Mouse (Mus musculus): ENCODE data around the gene Best1.

The Best1 gene

GRCm38 (mm10) chr19:10001206-10001969 is at the start of gene Best1, which contains the start of gene Rab3il1:
Gene Best1, minus strand, starts transcription at chr19:10001633.
Gene Rab3il1, plus strand, starts transcription at chr19:10001669.
- DNase-seq, result no peak

- no peak for DNase-seq
Observed at GRCm38 (mm10) chr19:10050438-10050837, 49.0 kb upstream of the Best1 start.

- DNase-seq, result peak in 1 of 2 experiments; percentile 40
Observed at GRCm38 (mm10) chr19:10049533-10049932, 48.1 kb upstream of the Best1 start.

GRCm38 (mm10) chr19:10046983-10047382 is 45.5 kb upstream of the Best1 start:
- no peak for DNase-seq

GRCm38 (mm10) chr19:10046346-10046745 is 44.9 kb upstream of the Best1 start:
- DNase-seq, result peak; percentile 67 to 82

GRCm38 (mm10) chr19:10045707-10046106 is 44.3 kb upstream of the Best1 start:
- no peak for DNase-seq

GRCm38 (mm10) chr19:10043643-10044042 is 42.2 kb upstream of the Best1 start:
- DNase-seq, result peak; percentile 84 to 86

GRCm38 (mm10) chr19:10042816-10043215 is 41.4 kb upstream of the Best1 start:
- no peak for DNase-seq

- DNase-seq, result peak in 1 of 2 experiments; percentile 38
Observed at GRCm38 (mm10) chr19:10042232-10042631, 40.8 kb upstream of the Best1 start.

- peak; percentile 87 to 95 for DNase-seq
Observed at GRCm38 (mm10) chr19:10041388-10042148, 40.1 kb upstream of the Best1 start, which contains the start of gene Fads3. Gene Fads3, plus strand, starts transcription at chr19:10041569.

- peak in 1 of 2 experiments; percentile 35 for DNase-seq
Observed at GRCm38 (mm10) chr19:10040866-10041387, 39.5 kb upstream of the Best1 start.

- DNase-seq, result peak in 1 of 2 experiments; percentile 56
Observed at GRCm38 (mm10) chr19:10039615-10040014, 38.2 kb upstream of the Best1 start.

- peak; percentile 69 to 79 for DNase-seq
Observed at GRCm38 (mm10) chr19:10038910-10039309, 37.5 kb upstream of the Best1 start.

- peak in 1 of 2 experiments; percentile 33 for DNase-seq
Observed at GRCm38 (mm10) chr19:10038364-10038763, 36.9 kb upstream of the Best1 start.

GRCm38 (mm10) chr19:10037534-10037933 is 36.1 kb upstream of the Best1 start:
- DNase-seq, result peak; percentile 68 to 72

GRCm38 (mm10) chr19:10034785-10035447 is 33.5 kb upstream of the Best1 start:
- peak; percentile 84 to 93 for DNase-seq

- no peak for DNase-seq
Observed at GRCm38 (mm10) chr19:10034356-10034755, 32.9 kb upstream of the Best1 start.

GRCm38 (mm10) chr19:10033211-10033973 is 32.0 kb upstream of the Best1 start:
- peak; percentile 69 to 71 for DNase-seq

GRCm38 (mm10) chr19:10029746-10030145 is 28.3 kb upstream of the Best1 start:
- DNase-seq, result peak; percentile 54 to 83

GRCm38 (mm10) chr19:10025169-10025875 is 23.9 kb upstream of the Best1 start:
- peak; percentile 83 to 91 for DNase-seq

GRCm38 (mm10) chr19:10023304-10023758 is 21.9 kb upstream of the Best1 start:
- no peak for DNase-seq
